Mouse (Mus musculus): ENCODE results near the gene P4hb. TPM values are rescaled to one million over a fixed set of nuclear protein-coding genes. Genes with fewer than 3 reads are reported as not detected.

The P4hb gene
- polyA plus RNA-seq, 1 experiment from 2014 or later, result 635 TPM

DNA sequence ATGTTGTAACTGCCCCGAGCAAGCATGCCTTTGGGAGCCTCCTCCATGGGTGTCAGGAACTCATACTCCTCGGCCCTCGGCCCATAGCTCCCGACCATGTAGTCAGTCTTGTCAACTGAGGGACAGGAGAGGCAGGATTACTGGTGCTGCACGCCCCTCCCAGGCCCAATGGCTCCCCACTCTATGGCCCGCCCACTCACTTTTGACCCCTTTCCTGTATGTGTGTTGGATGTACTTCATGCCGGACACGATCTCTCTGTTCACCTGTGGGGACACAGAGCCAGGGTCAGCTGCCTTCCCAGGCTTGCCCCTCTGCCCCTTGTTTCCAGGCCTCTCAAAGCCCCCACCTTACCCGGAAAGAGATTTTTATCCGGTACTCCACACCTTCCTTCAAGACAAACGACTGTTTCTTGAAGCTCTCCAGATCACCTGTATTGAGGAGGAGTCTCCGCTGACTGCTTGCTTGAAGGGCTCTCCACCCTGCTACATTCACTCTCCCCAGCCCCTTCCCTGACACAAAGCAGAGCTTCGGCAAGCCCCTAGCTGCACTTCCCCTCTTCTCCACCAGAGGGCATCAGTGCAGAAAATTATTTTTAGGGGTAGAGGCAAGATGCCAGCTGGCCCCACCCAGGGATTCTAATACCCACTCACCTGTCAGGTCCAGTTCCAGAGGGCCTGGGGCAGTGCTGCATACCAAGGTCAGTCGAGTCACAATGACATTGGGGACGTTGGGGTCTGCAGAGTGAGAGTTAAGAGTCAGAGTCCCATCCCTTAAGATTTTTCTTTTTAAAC, 6.5 kb upstream of the P4hb start:
- peak overlapping the region; percentile 96; the same call in 1 of the 2 replicates for H3K27ac ChIP-seq
- H3K4me1 ChIP-seq (replicated peaks; ENCODE audit: insufficient read depth, low read length), result peaks cover 15% of the 10 kb centered on the region
- peaks cover 20% of the 10 kb centered on the region for H3K36me3 ChIP-seq (ENCODE audit: insufficient read depth, low read length)
- ATAC-seq (replicated peaks; ENCODE audit: low FRiP score, low read depth) (peak; percentile 1; the same call in 1 of the 2 replicates), DNase-seq (ENCODE audit: low spot score) (peak; percentile 79)
- peak; percentile 90 for TF ChIP-seq CTCF (IDR thresholded peaks at IDR 0.05; ENCODE audit: low read depth)
- peak overlapping the region; percentile 94 for H3K4me2 ChIP-seq (ENCODE audit: low read length)
- no peaks in the 10 kb centered on the region for H3K27me3 ChIP-seq (ENCODE audit: insufficient read depth, low read length)
- no peaks in the 10 kb centered on the region for H3K9me3 ChIP-seq (replicated peaks; ENCODE audit: low read length)
- 45% methylated on average over 15 of the region's 15 CpGs for WGBS
- peak overlapping the region; percentile 97; the same call in 1 of the 2 replicates for H3K9ac ChIP-seq (ENCODE audit: low read depth, low read length)
- H3K4me3 ChIP-seq (replicated peaks; ENCODE audit: low read depth, low read length), result peak overlapping the region; percentile 91

DNA sequence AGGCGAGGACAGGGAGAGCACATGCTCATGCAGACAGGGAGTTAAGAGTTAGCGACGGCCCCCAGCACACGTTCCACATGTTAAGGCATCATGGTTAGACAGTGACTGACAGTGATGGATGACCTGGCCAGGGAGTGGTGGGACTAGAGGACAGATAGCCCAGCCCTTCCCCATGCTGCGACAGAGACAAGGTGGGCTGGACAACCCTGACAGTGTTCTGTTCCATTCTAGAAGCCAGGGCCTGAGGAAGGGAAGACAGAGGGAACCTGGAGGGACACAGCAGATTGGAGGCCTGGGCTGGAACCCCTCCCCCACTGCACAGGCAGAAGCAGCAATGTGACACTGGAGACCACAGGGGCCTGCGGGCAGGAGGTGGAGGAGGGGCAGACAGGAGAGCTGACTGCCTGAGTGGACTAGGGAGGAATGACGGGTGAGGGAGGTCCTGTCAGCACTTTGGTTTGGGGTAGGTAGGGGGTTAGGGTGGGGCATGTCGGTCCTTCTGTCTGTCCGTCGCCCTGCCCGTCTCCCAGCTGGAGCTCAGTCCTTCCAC, 5.7 kb upstream of the P4hb start:
- WGBS, result 69% methylated on average over 11 of the region's 11 CpGs
- Histone ChIP-seq H3K4me3 (replicated peaks; ENCODE audit: low read depth, low read length) (no peak overlapping the region), H3K36me3 (ENCODE audit: insufficient read depth, low read length) (peaks cover 20% of the 10 kb centered on the region), H3K4me2 (ENCODE audit: low read length) (no peak overlapping the region), H3K9me3 (replicated peaks; ENCODE audit: low read length) (no peaks in the 10 kb centered on the region), H3K27ac (peak overlapping the region; percentile 80; the same call in 1 of the 2 replicates), H3K4me1 (replicated peaks; ENCODE audit: insufficient read depth, low read length) (peaks cover 19% of the 10 kb centered on the region), H3K9ac (ENCODE audit: low read depth, low read length) (no peak overlapping the region), H3K27me3 (ENCODE audit: insufficient read depth, low read length) (no peaks in the 10 kb centered on the region)
- ATAC-seq (replicated peaks; ENCODE audit: low FRiP score, low read depth) (peak; percentile 6; the same call in 1 of the 2 replicates), DNase-seq (ENCODE audit: low spot score) (peak; percentile 32)
- TF ChIP-seq CTCF (IDR thresholded peaks at IDR 0.05; ENCODE audit: low read depth), result no peak

DNA sequence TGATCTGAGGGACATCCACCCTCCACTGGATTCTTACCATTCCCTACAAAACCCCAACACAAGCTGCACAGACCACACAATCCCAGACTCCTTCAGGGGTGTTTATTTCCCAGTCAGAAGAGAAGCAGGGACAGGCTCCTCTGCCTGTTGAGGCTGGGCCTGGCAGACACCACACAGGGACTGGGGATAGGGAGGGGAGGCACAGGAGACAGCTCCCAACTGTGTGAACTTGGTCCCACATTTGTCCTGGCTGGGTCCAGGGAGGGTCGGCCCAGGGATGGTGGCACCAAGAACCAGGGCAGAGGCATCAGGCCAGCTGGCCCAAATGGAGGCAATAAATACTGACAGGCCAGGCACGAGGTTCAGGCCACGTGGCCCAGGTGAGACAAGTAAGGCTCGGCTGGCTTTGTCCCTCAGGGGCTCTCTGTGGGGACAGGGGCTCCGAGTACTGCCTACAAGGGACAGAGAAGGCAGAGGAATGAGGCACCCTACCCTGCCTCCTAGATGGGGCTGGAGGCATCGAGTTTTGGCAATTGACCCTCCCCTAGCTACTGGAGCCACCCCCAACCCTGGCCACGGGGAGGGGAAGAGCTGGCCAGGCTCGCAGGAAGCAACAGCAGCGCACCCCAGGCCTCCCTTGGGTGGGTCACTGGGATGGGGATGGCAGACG, 5.1 kb upstream of the P4hb start:
- DNase-seq (ENCODE audit: low spot score) (no peak), ATAC-seq (replicated peaks; ENCODE audit: low FRiP score, low read depth) (no peak)
- 67% methylated on average over 10 of the region's 10 CpGs for WGBS
- Histone ChIP-seq H3K4me3 (replicated peaks; ENCODE audit: low read depth, low read length) (no peak overlapping the region), H3K9me3 (replicated peaks; ENCODE audit: low read length) (no peaks in the 10 kb centered on the region), H3K27me3 (ENCODE audit: insufficient read depth, low read length) (no peaks in the 10 kb centered on the region), H3K4me2 (ENCODE audit: low read length) (no peak overlapping the region), H3K27ac (peak overlapping the region; percentile 80), H3K36me3 (ENCODE audit: insufficient read depth, low read length) (peaks cover 20% of the 10 kb centered on the region), H3K4me1 (replicated peaks; ENCODE audit: insufficient read depth, low read length) (peaks cover 19% of the 10 kb centered on the region), H3K9ac (ENCODE audit: low read depth, low read length) (0 out of 2 replicates have a peak overlapping the region, but pooled peaks have one; percentile 20)
- TF ChIP-seq CTCF (IDR thresholded peaks at IDR 0.05; ENCODE audit: low read depth), result no peak

- peak; percentile 65 for TF ChIP-seq CTCF (IDR thresholded peaks at IDR 0.05; ENCODE audit: low read depth)
- Histone ChIP-seq H3K4me1 (replicated peaks; ENCODE audit: insufficient read depth, low read length) (peaks cover 19% of the 10 kb centered on the region), H3K9ac (ENCODE audit: low read depth, low read length) (0 out of 2 replicates have a peak overlapping the region, but pooled peaks have one; percentile 20), H3K9me3 (replicated peaks; ENCODE audit: low read length) (no peaks in the 10 kb centered on the region), H3K36me3 (ENCODE audit: insufficient read depth, low read length) (peaks cover 20% of the 10 kb centered on the region), H3K27ac (peak overlapping the region; percentile 80), H3K27me3 (ENCODE audit: insufficient read depth, low read length) (no peaks in the 10 kb centered on the region), H3K4me2 (ENCODE audit: low read length) (peak overlapping the region; percentile 18; the same call in 1 of the 2 replicates), H3K4me3 (replicated peaks; ENCODE audit: low read depth, low read length) (no peak overlapping the region)
- 0 out of 2 replicates have a peak, but pooled peaks have one; percentile 6 for ATAC-seq (replicated peaks; ENCODE audit: low FRiP score, low read depth)
- DNase-seq (ENCODE audit: low spot score), result peak; percentile 72
- WGBS, result 67% methylated on average over 7 of the region's 7 CpGs
Observed at GRCm38 (mm10) chr11:120577211-120578023, 4.4 kb upstream of the P4hb start.

DNA sequence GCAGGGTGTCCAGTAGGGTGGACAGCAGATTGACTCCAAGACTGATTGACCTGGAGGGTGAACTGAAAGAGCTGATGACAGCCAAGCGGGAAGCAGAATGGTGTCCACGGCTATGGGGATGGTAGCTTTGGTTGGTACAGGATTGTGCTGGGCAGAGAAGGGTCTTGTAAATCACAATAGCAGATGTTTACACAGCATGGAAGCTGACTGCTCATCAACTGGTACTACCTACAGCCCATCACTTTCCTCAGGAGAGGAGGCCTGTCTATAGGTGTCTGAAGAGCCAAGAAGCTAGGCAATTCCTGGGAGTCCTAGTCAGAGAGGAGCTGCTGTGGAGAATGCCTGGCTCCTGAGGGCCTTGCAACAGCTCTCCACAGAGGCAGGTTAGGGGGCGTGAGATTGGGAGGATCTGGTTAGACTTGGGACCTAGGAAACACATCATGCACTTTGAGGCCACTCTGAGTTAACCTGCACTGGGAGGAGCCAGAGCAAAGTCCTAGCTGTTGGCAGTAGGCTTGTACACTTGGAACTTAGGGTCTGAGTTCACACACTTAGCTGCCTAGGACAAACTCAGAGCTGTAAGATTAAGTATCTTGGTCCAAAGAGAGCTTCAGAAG, 3.4 kb upstream of the P4hb start:
- H3K9ac ChIP-seq (ENCODE audit: low read depth, low read length), result no peak overlapping the region
- TF ChIP-seq CTCF (IDR thresholded peaks at IDR 0.05; ENCODE audit: low read depth), result no peak
- peak overlapping the region; percentile 80 for H3K27ac ChIP-seq
- H3K36me3 ChIP-seq (ENCODE audit: insufficient read depth, low read length), result peaks cover 20% of the 10 kb centered on the region
- no peak for ATAC-seq (replicated peaks; ENCODE audit: low FRiP score, low read depth)
- peak; percentile 36 for DNase-seq (ENCODE audit: low spot score)
- no peaks in the 10 kb centered on the region for H3K27me3 ChIP-seq (ENCODE audit: insufficient read depth, low read length)
- no peak overlapping the region; the same call in 1 of the 2 replicates for H3K4me2 ChIP-seq (ENCODE audit: low read length)
- no peaks in the 10 kb centered on the region for H3K9me3 ChIP-seq (replicated peaks; ENCODE audit: low read length)
- WGBS, result 90% methylated on average over 3 of the region's 3 CpGs
- no peak overlapping the region for H3K4me3 ChIP-seq (replicated peaks; ENCODE audit: low read depth, low read length)
- peaks cover 16% of the 10 kb centered on the region for H3K4me1 ChIP-seq (replicated peaks; ENCODE audit: insufficient read depth, low read length)
